Mouse (Mus musculus) liver, adult 2 months (tissue): Measurements from ENCODE around the gene Rbl1. TPM values are rescaled to one million over a fixed set of nuclear protein-coding genes. Genes with fewer than 3 reads are reported as not detected.
"Not testable (repeated sequence)": the region's sequence is repeated elsewhere in the genome, so short reads cannot be mapped to it uniquely, and the experiment has no call there.

Experiments used
- DNase-seq: peaks from one replicate; pipeline ENCODE4 v3.0.0-alpha.2; 2011; ENCODE audit warnings: low read depth, low spot score; ENCODE audit errors: extremely low read depth
- H3K27ac ChIP-seq: fragments of 200-500 bp; replicated peaks from 2 replicates; pipeline ENCODE4 v1.5.1; 2012; ENCODE audit warnings: low read depth, mild to moderate bottlenecking, control low read depth, inconsistent platforms, low read length; ENCODE audit not compliant: insufficient read depth
- H3K27me3 ChIP-seq: fragments of 200-500 bp; 2 replicates; pipeline ENCODE4 v1.6.1; 2012; ENCODE audit warnings: mild to moderate bottlenecking, moderate library complexity, low read length, inconsistent platforms; ENCODE audit not compliant: control insufficient read depth, insufficient read depth
- H3K36me3 ChIP-seq: fragments of 200-500 bp; 2 replicates; pipeline ENCODE4 v1.6.1; 2012; ENCODE audit warnings: low read length, inconsistent platforms; ENCODE audit not compliant: control insufficient read depth, insufficient read depth
- H3K4me1 ChIP-seq: fragments of 200-500 bp; 2 replicates; pipeline ENCODE4 v1.6.1; 2011; ENCODE audit warnings: low read length; ENCODE audit not compliant: control insufficient read depth, insufficient read depth
- H3K4me3 ChIP-seq: fragments of 200-500 bp; 2 replicates; pipeline ENCODE4 v1.5.1; 2011; ENCODE audit warnings: low read depth, mild to moderate bottlenecking, control low read depth, low read length, moderate library complexity; ENCODE audit not compliant: insufficient read depth
- H3K79me2 ChIP-seq: fragments of 200-500 bp; 2 replicates; pipeline ENCODE4 v1.6.1; 2012; ENCODE audit warnings: inconsistent platforms, mild to moderate bottlenecking, low read length, moderate library complexity; ENCODE audit not compliant: control insufficient read depth, insufficient read depth
- H3K9ac ChIP-seq: fragments of 200-500 bp; 2 replicates; pipeline ENCODE4 v1.6.1; 2012; ENCODE audit warnings: low read depth, mild to moderate bottlenecking, control low read depth, inconsistent platforms, low read length
- CTCF ChIP-seq: fragments of 200-500 bp; IDR thresholded peaks from 2 replicates; pipeline ENCODE4 v1.5.1; 2011; ENCODE audit warnings: low read depth, low read length, control low read depth
- POLR2A ChIP-seq: fragments of 200-500 bp; IDR thresholded peaks from 2 replicates; pipeline ENCODE4 v1.6.1; 2011; ENCODE audit warnings: low read length, control low read depth; ENCODE audit not compliant: insufficient read depth; ENCODE audit errors: extremely low read depth
- WGBS: fragments of 180-500 bp; shearing (Covaris S2); methylation state at CpG from one replicate; pipeline ENCODE4 v1.1.7; 2018; 5-methylcytosine and 5-hydroxymethylcytosine counted together
- polyA plus RNA-seq: library from polyadenylated mRNA; depleted of rRNA; stranded (reverse); fragments of >200 nt; gene quantifications from 2 replicates; pipeline ENCODE4 v1.2.3, GENCODE M21; 2012
- total RNA-seq: library from RNA; depleted of rRNA; stranded (reverse); fragments of >200 nt; gene quantifications from 2 replicates; pipeline ENCODE4 v1.2.3, GENCODE M21; 2014

The Rbl1 gene
- total and polyA plus RNA-seq, 2 experiments = 0.62 to 2.3 TPM

GRCm38 (mm10) chr2:157170166-157170565 is 34.2 kb downstream of the Rbl1 start:
- no peak for TF ChIP-seq POLR2A
- peaks cover 2% of the 10 kb centered on the region; the same call in 1 of the 2 replicates for H3K36me3 ChIP-seq

GRCm38 (mm10) chr2:157166371-157167080 is 37.8 kb downstream of the Rbl1 start:
- H3K27me3 ChIP-seq = no peaks in the 10 kb centered on the region
- no peaks in the 10 kb centered on the region for H3K4me1 ChIP-seq
- no peak overlapping the region for H3K4me3 ChIP-seq
- no peak overlapping the region for H3K9ac ChIP-seq
- no peaks in the 10 kb centered on the region for H3K79me2 ChIP-seq
- WGBS = 94% methylated on average over 12 of the region's 12 CpGs
- TF ChIP-seq POLR2A = no peak
- no peak for TF ChIP-seq CTCF
- H3K36me3 ChIP-seq = no peaks in the 10 kb centered on the region
- no peak for DNase-seq
- no peak overlapping the region for H3K27ac ChIP-seq

More at GRCm38 (mm10) chr2:157170166-157170565, 34.2 kb downstream of the Rbl1 start:
- Histone ChIP-seq H3K27ac (no peak overlapping the region), H3K9ac (no peak overlapping the region), H3K4me1 (no peaks in the 10 kb centered on the region), H3K79me2 (no peaks in the 10 kb centered on the region), H3K27me3 (no peaks in the 10 kb centered on the region), H3K4me3 (no peak overlapping the region)
- no peak for DNase-seq
- 74% methylated on average over 5 of the region's 5 CpGs for WGBS

GRCm38 (mm10) chr2:157165312-157166224 is 38.8 kb downstream of the Rbl1 start:
- H3K4me1 ChIP-seq, H3K27ac ChIP-seq, H3K36me3 ChIP-seq, H3K27me3 ChIP-seq, H3K4me3 ChIP-seq, H3K79me2 ChIP-seq, H3K9ac ChIP-seq, DNase-seq: not testable (repeated sequence)

GRCm38 (mm10) chr2:157164101-157164500 is 40.2 kb downstream of the Rbl1 start:
- TF ChIP-seq CTCF (no peak), POLR2A (no peak)
- Histone ChIP-seq H3K27me3 (no peaks in the 10 kb centered on the region), H3K79me2 (no peaks in the 10 kb centered on the region), H3K9ac (no peak overlapping the region), H3K4me3 (no peak overlapping the region), H3K27ac (no peak overlapping the region), H3K36me3 (no peaks in the 10 kb centered on the region), H3K4me1 (no peaks in the 10 kb centered on the region)
- 97% methylated on average over 2 of the region's 2 CpGs for WGBS
- no peak for DNase-seq

DNA sequence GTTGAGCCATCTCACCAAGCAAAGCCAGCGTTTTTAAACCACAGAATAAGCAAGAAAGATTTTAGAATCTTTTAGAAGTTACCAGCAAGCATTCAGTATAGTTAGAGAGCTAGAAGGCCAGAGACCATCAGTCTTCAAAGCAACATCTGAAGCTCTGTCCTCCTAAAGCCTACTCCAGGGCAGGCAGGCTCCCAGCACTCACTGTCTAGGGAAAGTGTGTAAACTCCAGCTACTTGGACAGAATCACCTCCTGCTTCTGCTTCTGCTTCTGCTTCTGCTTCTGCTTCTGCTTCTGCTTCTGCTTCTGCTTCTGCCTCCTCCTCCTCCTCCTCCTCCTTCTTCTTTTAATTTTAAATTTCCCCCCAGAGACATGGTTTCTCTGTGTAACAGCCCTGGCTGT is 48.3 kb downstream of the Rbl1 start:
- no peaks in the 10 kb centered on the region for H3K79me2 ChIP-seq
- H3K4me3 ChIP-seq = no peak overlapping the region
- TF ChIP-seq CTCF = no peak
- no peak for TF ChIP-seq POLR2A
- H3K27ac ChIP-seq = no peak overlapping the region
- no peaks in the 10 kb centered on the region for H3K4me1 ChIP-seq
- H3K9ac ChIP-seq = no peak overlapping the region
- DNase-seq = no peak
- no peaks in the 10 kb centered on the region for H3K27me3 ChIP-seq
- 89% methylated on average over 1 of the region's 1 CpGs for WGBS
- no peaks in the 10 kb centered on the region for H3K36me3 ChIP-seq

- TF ChIP-seq CTCF (no peak), POLR2A (no peak)
- Histone ChIP-seq H3K79me2 (no peaks in the 10 kb centered on the region), H3K27me3 (no peaks in the 10 kb centered on the region), H3K4me1 (no peaks in the 10 kb centered on the region), H3K27ac (no peak overlapping the region), H3K9ac (no peak overlapping the region), H3K4me3 (no peak overlapping the region), H3K36me3 (no peaks in the 10 kb centered on the region)
- 85% methylated on average over 2 of the region's 2 CpGs for WGBS
- no peak for DNase-seq
Observed at GRCm38 (mm10) chr2:157153235-157153634, 51.1 kb downstream of the Rbl1 start.
